Mouse (Mus musculus): Measurements from ENCODE around the gene Ube2d3.

DNA sequence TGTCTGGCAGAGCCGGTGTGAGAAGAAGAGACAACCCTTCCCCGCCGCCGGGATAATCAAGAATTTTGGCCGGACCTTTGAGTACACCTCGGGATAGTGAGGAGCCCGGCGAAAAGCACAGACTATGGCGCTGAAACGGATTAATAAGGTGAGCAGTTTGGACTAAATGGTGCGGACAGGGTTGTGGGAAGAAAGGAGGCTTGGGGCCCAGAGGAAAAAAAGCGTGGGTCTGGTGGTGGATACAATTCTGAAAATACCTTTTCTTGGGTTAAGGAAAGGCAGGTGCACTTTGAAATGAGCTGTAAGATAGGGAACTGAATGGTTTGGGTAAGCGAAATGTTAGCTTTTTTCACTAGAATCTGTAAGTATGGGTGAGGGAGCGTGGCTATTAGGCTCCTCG, 1.7 kb downstream of the Ube2d3 start:
- no peak for TF ChIP-seq CTCF (IDR thresholded peaks at IDR 0.05; ENCODE audit: control insufficient read depth, insufficient read depth, insufficient read length)
- TF ChIP-seq CEBPB (IDR thresholded peaks at IDR 0.05; ENCODE audit: low read depth) = no peak
- TF ChIP-seq USF1 (IDR thresholded peaks at IDR 0.05; ENCODE audit: low read depth) = no peak
- TF ChIP-seq MAX (IDR thresholded peaks at IDR 0.05) = no peak

Data from C2C12 (cell line).